Mouse (Mus musculus) liver, embryonic 12.5 days (tissue): ENCODE measurements around the gene Myh9. TPM values are rescaled to one million over a fixed set of nuclear protein-coding genes. Genes with fewer than 3 reads are reported as not detected.

Experiments
- ATAC-seq: fragments of 200-750 bp; cut with Nextera tagmentation; 2 replicates; pipeline ENCODE4 v1.8.0; 2017; ENCODE audit warnings: moderate number of reproducible peaks, mild to moderate bottlenecking, moderate library complexity
- H3K27ac ChIP-seq: fragments of 300-500 bp; sonication (generic); 2 replicates; pipeline ENCODE4 v1.5.1; 2016; ENCODE audit warnings: mild to moderate bottlenecking
- H3K27me3 ChIP-seq: fragments of 300-500 bp; sonication (generic); replicated peaks from 2 replicates; pipeline ENCODE4 v1.6.1; 2016; ENCODE audit warnings: mild to moderate bottlenecking, moderate library complexity
- H3K36me3 ChIP-seq: fragments of 300-500 bp; sonication (generic); 2 replicates; pipeline ENCODE4 v1.6.1; 2016; ENCODE audit warnings: mild to moderate bottlenecking, moderate library complexity
- H3K4me1 ChIP-seq: fragments of 300-500 bp; sonication (generic); 2 replicates; pipeline ENCODE4 v1.6.1; 2016
- H3K4me2 ChIP-seq: fragments of 300-500 bp; sonication (generic); 2 replicates; pipeline ENCODE4 v1.6.1; 2016; ENCODE audit warnings: mild to moderate bottlenecking, moderate library complexity
- H3K4me3 ChIP-seq: fragments of 300-500 bp; sonication (generic); 2 replicates; pipeline ENCODE4 v1.5.1; 2016; ENCODE audit warnings: mild to moderate bottlenecking, moderate library complexity
- H3K9ac ChIP-seq: fragments of 300-500 bp; sonication (generic); 2 replicates; pipeline ENCODE4 v1.6.1; 2016; ENCODE audit warnings: mild to moderate bottlenecking, moderate library complexity
- H3K9me3 ChIP-seq: fragments of 300-500 bp; sonication (generic); replicated peaks from 2 replicates; pipeline ENCODE4 v1.6.1; 2016; ENCODE audit warnings: mild to moderate bottlenecking, moderate library complexity
- WGBS: fragments of 180-500 bp; shearing (Covaris S2); methylation state at CpG from one replicate; pipeline ENCODE4 v1.1.7; 2016; ENCODE audit not compliant: insufficient replicate concordance; 5-methylcytosine and 5-hydroxymethylcytosine counted together
- polyA plus RNA-seq: library from polyadenylated mRNA; unstranded; fragments of >200 nt; fragmentation: Nextera tagmentation; extraction: Ambion mirVana; gene quantifications from 2 replicates; pipeline ENCODE4 v1.2.1, GENCODE M21; 2016

Myh9 gene
- polyA plus RNA-seq, 1 experiment from 2014 or later: 32.5 TPM

DNA sequence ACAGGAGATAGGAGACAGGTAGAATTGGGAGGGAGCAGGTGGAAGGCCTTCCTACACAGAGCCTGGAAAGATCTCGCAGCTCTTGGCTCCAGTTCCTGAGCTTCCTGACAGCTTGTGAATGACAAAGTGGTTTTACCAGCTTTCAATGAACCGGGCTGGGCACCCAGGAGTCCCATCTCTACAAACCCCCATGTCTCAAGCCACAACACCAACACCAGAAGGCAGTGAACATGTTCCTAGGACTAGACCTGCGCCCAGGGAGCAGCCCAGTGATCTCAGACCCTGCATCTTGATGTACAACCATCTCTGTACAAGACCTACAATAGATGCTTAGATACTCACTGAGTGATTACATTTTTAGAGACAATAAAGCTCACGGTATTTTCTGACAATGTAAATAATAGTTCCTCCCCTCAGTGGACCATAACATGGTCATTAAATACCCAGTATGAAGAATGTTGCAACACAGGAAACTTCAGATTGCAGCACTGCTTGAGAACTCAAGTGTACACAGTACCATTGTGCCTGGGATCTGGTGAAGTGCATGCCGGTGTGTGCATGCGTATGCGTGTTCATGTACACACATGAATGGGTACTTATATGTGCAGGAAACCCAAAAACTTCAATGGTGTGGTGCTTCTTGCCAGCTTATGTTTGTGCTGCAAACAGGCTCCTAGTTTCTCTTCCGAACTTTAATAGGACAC lies 10.1 kb downstream of the Myh9 start:
- Histone ChIP-seq H3K36me3 (peaks cover 41% of the 10 kb centered on the region), H3K4me3 (no peak overlapping the region), H3K4me2 (no peak overlapping the region), H3K27ac (peak overlapping the region; percentile 55; the same call in 1 of the 2 replicates), H3K9me3 (no peaks in the 10 kb centered on the region), H3K9ac (no peak overlapping the region), H3K27me3 (no peaks in the 10 kb centered on the region), H3K4me1 (peaks cover 98% of the 10 kb centered on the region)
- 70% methylated on average over 8 of the region's 8 CpGs for WGBS
- no peak for ATAC-seq

- Histone ChIP-seq H3K4me1 (peaks cover 92% of the 10 kb centered on the region), H3K4me2 (no peak overlapping the region), H3K27ac (no peak overlapping the region), H3K36me3 (peaks cover 46% of the 10 kb centered on the region), H3K9me3 (no peaks in the 10 kb centered on the region), H3K27me3 (no peaks in the 10 kb centered on the region), H3K9ac (no peak overlapping the region), H3K4me3 (no peak overlapping the region)
- 50% methylated on average over 2 of the region's 2 CpGs for WGBS
- ATAC-seq: no peak
Observed at GRCm38 (mm10) chr15:77831138-77831579, 10.8 kb downstream of the Myh9 start.

- Histone ChIP-seq H3K4me1 (peaks cover 91% of the 10 kb centered on the region), H3K4me2 (no peak overlapping the region), H3K27me3 (no peaks in the 10 kb centered on the region), H3K9me3 (no peaks in the 10 kb centered on the region), H3K36me3 (peaks cover 50% of the 10 kb centered on the region), H3K4me3 (no peak overlapping the region), H3K27ac (no peak overlapping the region), H3K9ac (no peak overlapping the region)
- WGBS: 62% methylated on average over 5 of the region's 5 CpGs
- ATAC-seq: no peak
Observed at GRCm38 (mm10) chr15:77830481-77831137, 11.4 kb downstream of the Myh9 start.

- 70% methylated on average over 2 of the region's 2 CpGs for WGBS
- H3K4me3 ChIP-seq: no peak overlapping the region
- no peak overlapping the region for H3K9ac ChIP-seq
- H3K4me1 ChIP-seq: peaks cover 91% of the 10 kb centered on the region
- no peaks in the 10 kb centered on the region for H3K27me3 ChIP-seq
- peaks cover 57% of the 10 kb centered on the region for H3K36me3 ChIP-seq
- no peak for ATAC-seq
- no peak overlapping the region for H3K4me2 ChIP-seq
- H3K9me3 ChIP-seq: no peaks in the 10 kb centered on the region
- peak overlapping the region; percentile 46; the same call in 1 of the 2 replicates for H3K27ac ChIP-seq
Observed at GRCm38 (mm10) chr15:77829542-77829941, 12.4 kb downstream of the Myh9 start.

GRCm38 (mm10) chr15:77828910-77829309 lies 13.1 kb downstream of the Myh9 start:
- Histone ChIP-seq H3K4me1 (peaks cover 91% of the 10 kb centered on the region), H3K27me3 (no peaks in the 10 kb centered on the region), H3K4me3 (no peak overlapping the region), H3K4me2 (no peak overlapping the region), H3K9me3 (no peaks in the 10 kb centered on the region), H3K36me3 (peaks cover 60% of the 10 kb centered on the region), H3K27ac (no peak overlapping the region), H3K9ac (no peak overlapping the region)
- WGBS: 84% methylated on average over 6 of the region's 6 CpGs
- ATAC-seq: no peak

DNA sequence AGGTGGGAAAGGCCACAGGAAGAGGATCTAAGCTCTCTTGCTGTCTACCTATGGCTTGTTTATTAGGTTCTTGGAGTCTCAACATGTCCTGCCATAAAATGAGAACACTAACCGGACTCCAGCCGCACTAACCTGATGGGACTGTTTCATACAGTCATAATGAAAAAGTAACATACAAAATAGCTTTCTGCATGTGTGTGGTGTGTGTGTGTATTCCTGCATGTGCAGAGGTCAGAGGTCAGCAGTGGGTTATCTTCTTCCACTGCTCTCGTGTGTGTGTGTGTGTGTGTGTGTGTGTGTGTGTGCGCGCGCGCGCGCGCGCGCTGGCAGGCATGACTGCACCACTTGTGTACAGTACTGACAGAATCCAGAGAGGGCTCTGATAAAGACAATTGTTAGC lies 13.7 kb downstream of the Myh9 start:
- 0 out of 2 replicates have a peak overlapping the region, but pooled peaks have one; percentile 5 for H3K27ac ChIP-seq
- no peaks in the 10 kb centered on the region for H3K27me3 ChIP-seq
- no peak overlapping the region for H3K9ac ChIP-seq
- no peak overlapping the region for H3K4me3 ChIP-seq
- no peaks in the 10 kb centered on the region for H3K9me3 ChIP-seq
- H3K4me1 ChIP-seq: peaks cover 91% of the 10 kb centered on the region
- WGBS: 92% methylated on average over 12 of the region's 12 CpGs
- peaks cover 60% of the 10 kb centered on the region for H3K36me3 ChIP-seq
- H3K4me2 ChIP-seq: no peak overlapping the region
- no peak for ATAC-seq

- no peak for ATAC-seq
- peaks cover 92% of the 10 kb centered on the region for H3K4me1 ChIP-seq
- H3K9ac ChIP-seq: no peak overlapping the region
- WGBS: 52% methylated on average over 6 of the region's 6 CpGs
- no peaks in the 10 kb centered on the region for H3K9me3 ChIP-seq
- no peak overlapping the region for H3K4me3 ChIP-seq
- H3K27ac ChIP-seq: 0 out of 2 replicates have a peak overlapping the region, but pooled peaks have one; percentile 5
- no peak overlapping the region for H3K4me2 ChIP-seq
- H3K27me3 ChIP-seq: no peaks in the 10 kb centered on the region
- H3K36me3 ChIP-seq: peaks cover 60% of the 10 kb centered on the region
Observed at GRCm38 (mm10) chr15:77827794-77828193, 14.2 kb downstream of the Myh9 start.

DNA sequence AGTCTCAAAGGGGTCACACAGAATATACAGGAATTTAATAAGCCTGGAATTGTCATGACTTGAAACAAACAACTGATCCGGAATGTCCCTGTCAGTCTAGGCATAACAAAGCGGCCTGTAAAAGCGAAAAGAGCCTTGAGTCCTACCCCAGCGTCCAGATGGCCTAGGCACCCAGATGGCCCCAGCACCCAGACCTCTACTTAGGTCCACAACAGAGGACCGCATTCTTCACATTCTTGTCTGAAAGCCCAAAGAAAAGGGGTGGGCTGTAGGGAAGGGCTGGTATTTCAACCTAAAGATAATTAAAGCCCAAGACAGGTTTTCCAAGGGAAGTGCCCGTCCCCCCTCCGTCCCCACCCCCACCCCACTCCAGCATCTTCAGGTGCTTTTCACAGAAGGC lies 14.6 kb downstream of the Myh9 start:
- peak overlapping the region; percentile 5; the same call in 1 of the 2 replicates for H3K27ac ChIP-seq
- 75% methylated on average over 7 of the region's 7 CpGs for WGBS
- H3K4me3 ChIP-seq: no peak overlapping the region
- H3K9ac ChIP-seq: no peak overlapping the region
- ATAC-seq: no peak
- H3K27me3 ChIP-seq: no peaks in the 10 kb centered on the region
- H3K4me1 ChIP-seq: peaks cover 93% of the 10 kb centered on the region
- no peaks in the 10 kb centered on the region for H3K9me3 ChIP-seq
- no peak overlapping the region for H3K4me2 ChIP-seq
- H3K36me3 ChIP-seq: peaks cover 57% of the 10 kb centered on the region

DNA sequence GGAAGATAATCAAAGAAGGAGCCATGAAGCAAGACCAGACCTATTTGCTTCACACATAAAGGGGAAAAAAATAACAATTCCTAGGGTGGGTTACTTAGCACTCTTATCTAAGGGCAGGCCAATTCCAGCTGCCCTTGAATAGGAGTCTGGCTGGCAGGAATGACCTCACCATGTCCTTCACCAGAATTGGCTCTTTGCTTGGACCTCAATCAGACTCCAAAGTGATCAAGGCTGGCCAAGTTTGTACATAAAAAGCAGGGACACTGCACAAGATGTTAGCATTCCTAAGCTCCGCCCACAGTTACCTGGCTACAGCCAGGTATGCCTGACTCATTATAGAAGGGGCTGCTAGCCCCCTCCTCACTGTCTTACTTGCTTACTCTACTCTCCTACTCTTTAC lies 16.6 kb downstream of the Myh9 start:
- Histone ChIP-seq H3K4me2 (no peak overlapping the region), H3K9me3 (no peaks in the 10 kb centered on the region), H3K9ac (no peak overlapping the region), H3K27ac (peak overlapping the region; percentile 20; the same call in 1 of the 2 replicates), H3K4me1 (peaks cover 93% of the 10 kb centered on the region), H3K4me3 (no peak overlapping the region), H3K36me3 (peaks cover 41% of the 10 kb centered on the region), H3K27me3 (no peaks in the 10 kb centered on the region)
- no peak for ATAC-seq
- 69% methylated on average over 1 of the region's 1 CpGs for WGBS

DNA sequence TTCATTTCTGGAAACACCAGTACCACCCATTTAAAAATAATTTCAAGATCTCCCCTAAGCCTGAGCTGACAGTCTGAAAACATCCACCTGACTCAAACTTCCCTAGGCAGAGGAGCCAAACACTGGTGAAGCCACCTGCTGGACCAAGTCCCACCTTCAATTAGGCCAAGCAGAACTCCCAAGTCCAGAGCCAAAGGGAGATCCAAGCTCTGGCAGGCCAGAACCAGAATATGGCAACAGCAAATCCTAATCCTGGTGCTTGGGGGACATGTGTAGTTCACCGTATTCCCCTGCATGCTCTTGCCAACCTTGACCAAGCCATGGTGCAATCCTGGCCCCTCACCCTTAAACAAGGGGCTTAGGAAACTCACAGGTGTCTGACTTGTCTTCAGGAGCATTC lies 17.7 kb downstream of the Myh9 start:
- Histone ChIP-seq H3K27me3 (no peaks in the 10 kb centered on the region), H3K4me3 (no peak overlapping the region), H3K4me1 (peaks cover 93% of the 10 kb centered on the region), H3K27ac (peak overlapping the region; percentile 30; the same call in 1 of the 2 replicates), H3K9me3 (no peaks in the 10 kb centered on the region), H3K36me3 (peaks cover 38% of the 10 kb centered on the region), H3K4me2 (no peak overlapping the region), H3K9ac (no peak overlapping the region)
- WGBS: 86% methylated on average over 1 of the region's 1 CpGs
- ATAC-seq: no peak

GRCm38 (mm10) chr15:77823634-77824033 lies 18.3 kb downstream of the Myh9 start:
- H3K4me3 ChIP-seq: no peak overlapping the region
- peak overlapping the region; percentile 74 for H3K27ac ChIP-seq

DNA sequence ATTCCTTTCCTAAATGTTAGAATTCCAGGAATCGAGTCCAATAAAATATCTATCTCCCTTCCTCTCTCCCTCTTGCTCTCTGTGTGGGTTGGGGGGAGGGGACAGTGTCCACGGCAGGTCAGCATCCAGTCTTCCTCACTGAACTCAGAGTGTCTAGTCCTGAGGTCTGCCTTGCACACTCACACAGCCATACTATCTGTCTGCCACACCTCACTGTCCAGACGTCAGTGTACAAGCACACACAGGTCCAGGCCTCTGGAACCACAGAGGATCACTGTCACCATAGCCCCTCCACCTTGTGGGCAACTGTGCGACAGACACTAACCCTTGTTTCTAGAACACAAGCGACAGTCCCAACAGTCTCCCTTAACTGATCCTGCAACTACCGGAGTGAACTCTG lies 18.8 kb downstream of the Myh9 start:
- no peaks in the 10 kb centered on the region for H3K27me3 ChIP-seq
- 33% methylated on average over 6 of the region's 6 CpGs for WGBS
- peak overlapping the region; percentile 4; the same call in 1 of the 2 replicates for H3K4me2 ChIP-seq
- peak overlapping the region; percentile 74 for H3K27ac ChIP-seq
- H3K9ac ChIP-seq: peak overlapping the region; percentile 34
- no peak overlapping the region for H3K4me3 ChIP-seq
- H3K9me3 ChIP-seq: no peaks in the 10 kb centered on the region
- peaks cover 93% of the 10 kb centered on the region for H3K4me1 ChIP-seq
- no peak for ATAC-seq
- H3K36me3 ChIP-seq: peaks cover 31% of the 10 kb centered on the region

More at GRCm38 (mm10) chr15:77823634-77824033, 18.3 kb downstream of the Myh9 start:
- H3K9me3 ChIP-seq: no peaks in the 10 kb centered on the region
- H3K27me3 ChIP-seq: no peaks in the 10 kb centered on the region
- ATAC-seq: no peak
- peak overlapping the region; percentile 4; the same call in 1 of the 2 replicates for H3K4me2 ChIP-seq
- 49% methylated on average over 3 of the region's 3 CpGs for WGBS
- peaks cover 93% of the 10 kb centered on the region for H3K4me1 ChIP-seq
- H3K9ac ChIP-seq: peak overlapping the region; percentile 33; the same call in 1 of the 2 replicates
- H3K36me3 ChIP-seq: peaks cover 31% of the 10 kb centered on the region
